Mouse (Mus musculus) embryonic facial prominence, embryonic 14.5 days (tissue): Measurements from ENCODE around the gene Hoxd13. TPM values are rescaled to one million over a fixed set of nuclear protein-coding genes. Genes with fewer than 3 reads are reported as not detected.
A peak's percentile ranks its signal among the peaks of the same experiment; 100 is the strongest.

Source experiments
- ATAC-seq: fragments of 200-750 bp; cut with Nextera tagmentation; 2 replicates; pipeline ENCODE4 v1.8.0; 2017; ENCODE audit warnings: low read depth, moderate number of reproducible peaks, moderate TSS enrichment
- DNase-seq: peaks from one replicate; pipeline ENCODE4 v3.0.0-alpha.2; 2015; ENCODE audit warnings: low spot score
- H3K27ac ChIP-seq: fragments of 300-500 bp; sonication (generic); replicated peaks from 2 replicates; pipeline ENCODE4 v1.5.1; 2014; ENCODE audit warnings: low read depth, mild to moderate bottlenecking, low read length, moderate library complexity
- H3K27me3 ChIP-seq: fragments of 300-500 bp; sonication (generic); replicated peaks from 2 replicates; pipeline ENCODE4 v1.6.1; 2014; ENCODE audit warnings: low read length; ENCODE audit not compliant: control insufficient read depth, insufficient read depth
- H3K36me3 ChIP-seq: fragments of 300-500 bp; sonication (generic); 2 replicates; pipeline ENCODE4 v1.6.1; 2014; ENCODE audit warnings: low read length, mixed read lengths; ENCODE audit not compliant: control insufficient read depth, insufficient read depth
- H3K4me1 ChIP-seq: fragments of 300-500 bp; sonication (generic); 2 replicates; pipeline ENCODE4 v1.6.1; 2014; ENCODE audit warnings: antibody characterized with exemption, low read length; ENCODE audit not compliant: control insufficient read depth, insufficient read depth
- H3K4me2 ChIP-seq: fragments of 300-500 bp; sonication (generic); 2 replicates; pipeline ENCODE4 v1.6.1; 2014; ENCODE audit warnings: low read depth, mild to moderate bottlenecking, low read length, moderate library complexity, mixed read lengths
- H3K4me3 ChIP-seq: fragments of 300-500 bp; sonication (generic); 2 replicates; pipeline ENCODE4 v1.5.1; 2014; ENCODE audit warnings: low read depth, mild to moderate bottlenecking, low read length
- H3K9ac ChIP-seq: fragments of 300-500 bp; sonication (generic); 2 replicates; pipeline ENCODE4 v1.6.1; 2014; ENCODE audit warnings: low read depth, mild to moderate bottlenecking, low read length, moderate library complexity, mixed read lengths
- H3K9me3 ChIP-seq: fragments of 300-500 bp; sonication (generic); 2 replicates; pipeline ENCODE4 v1.6.1; 2016; ENCODE audit warnings: low read length; ENCODE audit not compliant: control insufficient read depth
- WGBS: fragments of 180-500 bp; shearing (Covaris S2); extraction: QIAGEN DNeasy Blood & Tissue Kit; methylation state at CpG from one replicate; pipeline ENCODE4 v1.1.7; 2014; 5-methylcytosine and 5-hydroxymethylcytosine counted together
- polyA plus RNA-seq: library from polyadenylated mRNA; unstranded; fragments of >200 nt; fragmentation: Nextera tagmentation; extraction: Ambion mirVana; gene quantifications from 2 replicates; pipeline ENCODE4 v1.2.1, GENCODE M21; 2014

Gene Hoxd13
- not detected in 2 replicates for polyA plus RNA-seq

GRCm38 (mm10) chr2:74667842-74668357 is at the start of gene Hoxd13:
Gene Hoxd13 (plus strand): TSS chr2:74668310.
- H3K4me3 ChIP-seq: peak within 1 kb of the TSS; percentile 39
- peak within 1 kb of the TSS; percentile 19; the same call in 1 of the 2 replicates for H3K9ac ChIP-seq
- peaks cover 3% of the 10 kb centered on the region; the same call in 1 of the 2 replicates for H3K4me1 ChIP-seq
- DNase-seq (no peak), ATAC-seq (0 out of 2 replicates have a peak, but pooled peaks have one; percentile 17)
- H3K9me3 ChIP-seq: no peaks in the 10 kb centered on the region
- WGBS: 1% methylated on average over 10 of the region's 51 CpGs
- H3K27ac ChIP-seq: no peak within 1 kb of the TSS
- H3K27me3 ChIP-seq: peaks cover 98% of the 10 kb centered on the region
- H3K4me2 ChIP-seq: peak within 1 kb of the TSS; percentile 57
- H3K36me3 ChIP-seq: no peaks in the 10 kb centered on the region

GRCm38 (mm10) chr2:74619676-74620246 is 48.3 kb upstream of the Hoxd13 start:
- Histone ChIP-seq H3K9me3 (no peaks in the 10 kb centered on the region), H3K4me3 (no peak overlapping the region), H3K4me2 (peak overlapping the region; percentile 1; the same call in 1 of the 2 replicates), H3K36me3 (no peaks in the 10 kb centered on the region), H3K9ac (no peak overlapping the region), H3K27me3 (no peaks in the 10 kb centered on the region), H3K27ac (no peak overlapping the region), H3K4me1 (peaks cover 4% of the 10 kb centered on the region)
- DNase-seq (peak; percentile 20), ATAC-seq (no peak)
- WGBS: 59% methylated on average over 3 of the region's 3 CpGs

- Histone ChIP-seq H3K27ac (peak overlapping the region; percentile 8; the same call in 1 of the 2 replicates), H3K27me3 (no peaks in the 10 kb centered on the region), H3K4me3 (no peak overlapping the region), H3K9me3 (no peaks in the 10 kb centered on the region), H3K36me3 (no peaks in the 10 kb centered on the region), H3K4me1 (peaks cover 4% of the 10 kb centered on the region), H3K9ac (no peak overlapping the region), H3K4me2 (peak overlapping the region; percentile 1; the same call in 1 of the 2 replicates)
- DNase-seq (peak; percentile 20), ATAC-seq (no peak)
- 70% methylated on average over 10 of the region's 10 CpGs for WGBS
These were observed 47.7 kb upstream of the Hoxd13 start for GRCm38 (mm10) chr2:74620368-74620767.

GRCm38 (mm10) chr2:74635412-74635811 is 32.7 kb upstream of the Hoxd13 start:
- 65% methylated on average over 4 of the region's 4 CpGs for WGBS
- H3K4me3 ChIP-seq: no peak overlapping the region
- no peak overlapping the region for H3K9ac ChIP-seq
- no peak for DNase-seq
- no peak overlapping the region for H3K27ac ChIP-seq
- no peaks in the 10 kb centered on the region for H3K9me3 ChIP-seq
- ATAC-seq: no peak
- H3K36me3 ChIP-seq: no peaks in the 10 kb centered on the region
- no peaks in the 10 kb centered on the region for H3K4me1 ChIP-seq
- no peaks in the 10 kb centered on the region for H3K27me3 ChIP-seq
- no peak overlapping the region for H3K4me2 ChIP-seq

- WGBS: 64% methylated on average over 5 of the region's 5 CpGs
These were observed 25.7 kb upstream of the Hoxd13 start for GRCm38 (mm10) chr2:74642431-74642830.

GRCm38 (mm10) chr2:74645631-74646030 is 22.5 kb upstream of the Hoxd13 start:
- 76% methylated on average over 3 of the region's 3 CpGs for WGBS
- no peak for ATAC-seq

More at GRCm38 (mm10) chr2:74642431-74642830, 25.7 kb upstream of the Hoxd13 start:
- ATAC-seq (no peak), DNase-seq (no peak)
- Histone ChIP-seq H3K4me3 (no peak overlapping the region), H3K36me3 (no peaks in the 10 kb centered on the region), H3K9me3 (no peaks in the 10 kb centered on the region), H3K4me2 (no peak overlapping the region), H3K9ac (no peak overlapping the region), H3K27me3 (peaks cover 38% of the 10 kb centered on the region), H3K27ac (no peak overlapping the region), H3K4me1 (no peaks in the 10 kb centered on the region)

GRCm38 (mm10) chr2:74647082-74647864 is 20.8 kb upstream of the Hoxd13 start:
- H3K4me2 ChIP-seq: no peak overlapping the region
- no peaks in the 10 kb centered on the region for H3K4me1 ChIP-seq
- no peak overlapping the region for H3K9ac ChIP-seq
- H3K4me3 ChIP-seq: no peak overlapping the region
- DNase-seq: no peak
- peaks cover 87% of the 10 kb centered on the region for H3K27me3 ChIP-seq
- ATAC-seq: no peak
- WGBS: 15% methylated on average over 7 of the region's 7 CpGs
- H3K36me3 ChIP-seq: no peaks in the 10 kb centered on the region
- H3K9me3 ChIP-seq: no peaks in the 10 kb centered on the region
- H3K27ac ChIP-seq: no peak overlapping the region

More at GRCm38 (mm10) chr2:74645631-74646030, 22.5 kb upstream of the Hoxd13 start:
- Histone ChIP-seq H3K27me3 (peaks cover 70% of the 10 kb centered on the region), H3K9me3 (no peaks in the 10 kb centered on the region), H3K9ac (no peak overlapping the region), H3K27ac (no peak overlapping the region), H3K36me3 (no peaks in the 10 kb centered on the region), H3K4me3 (no peak overlapping the region), H3K4me2 (no peak overlapping the region), H3K4me1 (no peaks in the 10 kb centered on the region)
- no peak for DNase-seq

- H3K4me3 ChIP-seq: no peak overlapping the region
- no peak overlapping the region for H3K4me2 ChIP-seq
- ATAC-seq (no peak), DNase-seq (no peak)
- no peak overlapping the region for H3K9ac ChIP-seq
- H3K9me3 ChIP-seq: no peaks in the 10 kb centered on the region
- H3K36me3 ChIP-seq: no peaks in the 10 kb centered on the region
- 40% methylated on average over 2 of the region's 2 CpGs for WGBS
- H3K4me1 ChIP-seq: no peaks in the 10 kb centered on the region
- peaks cover 92% of the 10 kb centered on the region for H3K27me3 ChIP-seq
- no peak overlapping the region for H3K27ac ChIP-seq
These were observed 15.1 kb upstream of the Hoxd13 start for GRCm38 (mm10) chr2:74652996-74653340.
